Mouse (Mus musculus): Measurements from ENCODE around the gene Glb1l2. TPM values are rescaled to one million over a fixed set of nuclear protein-coding genes. Genes with fewer than 3 reads are reported as not detected.

The Glb1l2 gene
- polyA plus RNA-seq (2015; fragmentation: Nextera tagmentation; extraction: Ambion mirVana): 1.5 and 2.2 TPM in 2 replicates

DNA sequence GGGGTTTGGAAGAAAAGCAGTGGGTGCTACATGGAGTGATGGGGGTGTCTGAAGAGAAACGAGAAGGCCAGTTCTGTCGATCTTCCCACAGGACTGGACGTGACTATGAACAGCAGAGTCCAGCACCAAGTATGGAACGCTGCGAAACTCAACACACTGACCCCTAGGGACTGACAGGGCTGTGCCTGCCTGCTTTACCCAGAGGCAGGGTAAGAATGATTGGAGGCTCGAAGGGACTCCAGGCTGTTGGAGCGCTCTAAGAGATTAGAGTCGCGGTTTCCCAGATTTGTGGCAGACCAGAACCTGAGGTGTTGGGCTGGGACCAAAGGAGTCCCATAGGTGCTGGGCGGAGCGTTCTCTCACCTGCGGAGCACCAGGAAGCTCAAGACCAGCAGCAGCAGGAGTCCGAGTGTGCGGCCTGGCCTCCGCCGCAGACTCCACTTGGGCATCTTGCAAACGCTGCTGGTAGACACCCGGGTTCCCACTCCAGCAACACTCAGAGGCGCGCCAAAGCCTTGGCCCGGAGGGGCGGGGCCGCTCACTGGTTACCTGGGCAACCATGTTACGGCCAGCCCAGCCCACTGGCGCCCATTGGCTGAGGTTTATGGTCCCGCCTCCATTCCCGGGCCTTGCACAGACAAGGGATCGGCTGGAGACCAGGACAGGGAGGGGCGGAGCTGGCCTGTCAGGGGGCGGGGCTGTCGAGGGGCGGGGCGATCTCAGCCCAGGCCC, at the start of gene Glb1l2:
TSS of gene Glb1l2 (minus strand) at position 534 of the 732 bp plus-strand sequence.
- Histone ChIP-seq H3K9ac (replicated peaks; ENCODE audit: low read depth, low read length) (peak within 1 kb of the TSS; percentile 44), H3K4me3 (replicated peaks; ENCODE audit: low read length) (peak within 1 kb of the TSS; percentile 49), H3K36me3 (ENCODE audit: control insufficient read depth, insufficient read depth) (no peaks in the 10 kb centered on the region), H3K27ac (ENCODE audit: low read length) (no peak within 1 kb of the TSS), H3K4me1 (replicated peaks; ENCODE audit: control insufficient read depth, insufficient read depth, low read length) (peaks cover 5% of the 10 kb centered on the region; the same call in 1 of the 2 replicates), H3K9me3 (ENCODE audit: control insufficient read depth, low read length) (no peaks in the 10 kb centered on the region), H3K27me3 (replicated peaks; ENCODE audit: control insufficient read depth, insufficient read depth, low read length) (no peaks in the 10 kb centered on the region), H3K4me2 (ENCODE audit: low read length) (peak within 1 kb of the TSS; percentile 66)
- under 1% methylated on average over 33 of the region's 33 CpGs for WGBS
- ATAC-seq: peak; percentile 100

DNA sequence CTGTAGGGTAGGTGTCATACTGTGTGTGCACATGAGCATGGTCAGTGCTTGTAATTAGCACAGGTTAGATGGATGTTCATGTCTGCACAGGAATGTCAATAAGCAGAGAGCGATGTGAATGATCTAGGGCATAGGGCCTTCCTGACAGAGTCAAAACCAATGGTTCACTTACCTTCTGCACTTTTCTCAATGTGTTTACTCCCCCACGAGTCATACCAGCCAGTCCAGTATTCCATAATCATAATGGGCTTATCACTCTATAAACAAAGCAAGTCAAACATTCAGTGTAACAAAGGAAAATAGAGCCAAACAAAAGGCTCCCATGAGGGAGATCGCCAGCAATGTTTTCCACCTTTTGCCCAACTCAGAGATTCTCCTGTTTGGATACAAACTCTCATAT, 24.8 kb upstream of the Glb1l2 start:
- Histone ChIP-seq H3K4me3 (replicated peaks; ENCODE audit: low read length) (no peak overlapping the region), H3K4me1 (replicated peaks; ENCODE audit: control insufficient read depth, insufficient read depth, low read length) (no peaks in the 10 kb centered on the region), H3K36me3 (ENCODE audit: control insufficient read depth, insufficient read depth) (no peaks in the 10 kb centered on the region), H3K9ac (replicated peaks; ENCODE audit: low read depth, low read length) (no peak overlapping the region), H3K9me3 (ENCODE audit: control insufficient read depth, low read length) (no peaks in the 10 kb centered on the region), H3K27me3 (replicated peaks; ENCODE audit: control insufficient read depth, insufficient read depth, low read length) (no peaks in the 10 kb centered on the region), H3K27ac (ENCODE audit: low read length) (no peak overlapping the region), H3K4me2 (ENCODE audit: low read length) (no peak overlapping the region)
- WGBS: 82% methylated on average over 3 of the region's 3 CpGs
- no peak for ATAC-seq

DNA sequence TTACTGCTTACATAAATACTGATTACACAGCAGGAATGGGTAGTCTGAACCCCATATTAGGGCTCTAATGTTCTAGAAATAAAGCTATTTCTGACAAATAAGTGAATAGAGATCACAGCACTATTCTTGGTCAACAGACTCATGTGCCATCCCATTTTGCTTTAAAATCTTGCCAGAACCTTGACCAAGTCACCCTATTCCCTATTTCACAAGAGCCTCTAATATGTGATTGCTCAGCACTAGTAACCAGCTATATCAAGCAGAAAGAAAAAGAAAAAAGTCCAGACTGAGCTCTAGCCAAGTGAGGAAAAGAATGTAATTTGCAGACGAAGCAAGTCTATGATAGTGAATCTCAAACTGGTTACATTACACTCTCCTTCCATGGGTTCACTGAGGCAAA, 13.7 kb upstream of the Glb1l2 start:
- H3K9me3 ChIP-seq (ENCODE audit: control insufficient read depth, low read length): no peaks in the 10 kb centered on the region

DNA sequence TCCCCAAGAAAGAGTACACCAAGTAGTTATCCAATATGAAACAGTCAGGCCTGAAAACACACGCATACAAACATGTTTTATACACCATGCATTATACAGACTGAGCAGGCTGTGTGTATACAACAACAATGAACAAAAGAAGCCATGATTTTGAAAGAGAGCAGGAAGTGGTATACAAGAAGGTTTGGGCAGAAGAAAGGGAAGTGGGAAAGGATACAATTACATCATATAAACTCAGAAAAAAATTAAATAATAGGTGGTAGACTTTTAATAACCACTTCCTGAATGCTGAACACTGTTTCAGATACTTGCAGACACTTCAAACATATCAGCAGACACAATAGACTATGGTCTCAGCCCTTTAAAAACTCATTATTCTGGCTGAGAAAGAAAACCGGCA, 2.5 kb upstream of the Glb1l2 start:
- Histone ChIP-seq H3K27me3 (replicated peaks; ENCODE audit: control insufficient read depth, insufficient read depth, low read length) (no peaks in the 10 kb centered on the region), H3K36me3 (ENCODE audit: control insufficient read depth, insufficient read depth) (no peaks in the 10 kb centered on the region), H3K4me1 (replicated peaks; ENCODE audit: control insufficient read depth, insufficient read depth, low read length) (peaks cover 5% of the 10 kb centered on the region; the same call in 1 of the 2 replicates), H3K27ac (ENCODE audit: low read length) (no peak overlapping the region), H3K9me3 (ENCODE audit: control insufficient read depth, low read length) (no peaks in the 10 kb centered on the region), H3K9ac (replicated peaks; ENCODE audit: low read depth, low read length) (no peak overlapping the region), H3K4me3 (replicated peaks; ENCODE audit: low read length) (no peak overlapping the region), H3K4me2 (ENCODE audit: low read length) (no peak overlapping the region)
- no peak for ATAC-seq
- 86% methylated on average over 2 of the region's 2 CpGs for WGBS

More for the DNA sequence above, 13.7 kb upstream of the Glb1l2 start:
- no peak overlapping the region for H3K27ac ChIP-seq (ENCODE audit: low read length)
- 84% methylated on average over 1 of the region's 1 CpGs for WGBS
- ATAC-seq: no peak
- H3K4me2 ChIP-seq (ENCODE audit: low read length): no peak overlapping the region
- no peaks in the 10 kb centered on the region for H3K36me3 ChIP-seq (ENCODE audit: control insufficient read depth, insufficient read depth)
- H3K9ac ChIP-seq (replicated peaks; ENCODE audit: low read depth, low read length): no peak overlapping the region
- H3K27me3 ChIP-seq (replicated peaks; ENCODE audit: control insufficient read depth, insufficient read depth, low read length): no peaks in the 10 kb centered on the region
- H3K4me1 ChIP-seq (replicated peaks; ENCODE audit: control insufficient read depth, insufficient read depth, low read length): no peaks in the 10 kb centered on the region
- no peak overlapping the region for H3K4me3 ChIP-seq (replicated peaks; ENCODE audit: low read length)

DNA sequence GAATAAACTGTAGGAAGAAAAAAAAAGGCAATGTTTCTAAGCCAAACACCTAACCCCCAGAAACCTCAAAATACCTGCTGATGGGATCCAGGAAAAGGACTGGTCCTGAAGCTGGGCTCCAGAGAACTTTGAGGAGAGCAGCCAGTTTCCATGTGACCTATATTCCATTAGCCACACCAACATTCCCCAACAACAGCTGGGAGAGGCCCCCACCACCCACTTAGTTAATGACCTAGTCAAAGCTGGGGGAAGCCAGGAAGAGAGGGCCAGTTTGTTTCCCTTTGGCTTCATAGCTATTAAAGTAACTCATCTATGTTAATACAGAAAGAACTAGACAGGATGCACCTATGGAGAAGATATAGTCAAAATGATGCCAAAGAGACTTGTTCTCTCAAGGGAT, 1.9 kb downstream of the Glb1l2 start:
- H3K4me3 ChIP-seq (replicated peaks; ENCODE audit: low read length): no peak overlapping the region
- H3K36me3 ChIP-seq (ENCODE audit: control insufficient read depth, insufficient read depth): no peaks in the 10 kb centered on the region
- ATAC-seq: no peak
- H3K4me1 ChIP-seq (replicated peaks; ENCODE audit: control insufficient read depth, insufficient read depth, low read length): peaks cover 5% of the 10 kb centered on the region; the same call in 1 of the 2 replicates
- H3K9ac ChIP-seq (replicated peaks; ENCODE audit: low read depth, low read length): no peak overlapping the region
- no peaks in the 10 kb centered on the region for H3K9me3 ChIP-seq (ENCODE audit: control insufficient read depth, low read length)
- no peak overlapping the region for H3K27ac ChIP-seq (ENCODE audit: low read length)
- no peak overlapping the region for H3K4me2 ChIP-seq (ENCODE audit: low read length)
- no peaks in the 10 kb centered on the region for H3K27me3 ChIP-seq (replicated peaks; ENCODE audit: control insufficient read depth, insufficient read depth, low read length)

DNA sequence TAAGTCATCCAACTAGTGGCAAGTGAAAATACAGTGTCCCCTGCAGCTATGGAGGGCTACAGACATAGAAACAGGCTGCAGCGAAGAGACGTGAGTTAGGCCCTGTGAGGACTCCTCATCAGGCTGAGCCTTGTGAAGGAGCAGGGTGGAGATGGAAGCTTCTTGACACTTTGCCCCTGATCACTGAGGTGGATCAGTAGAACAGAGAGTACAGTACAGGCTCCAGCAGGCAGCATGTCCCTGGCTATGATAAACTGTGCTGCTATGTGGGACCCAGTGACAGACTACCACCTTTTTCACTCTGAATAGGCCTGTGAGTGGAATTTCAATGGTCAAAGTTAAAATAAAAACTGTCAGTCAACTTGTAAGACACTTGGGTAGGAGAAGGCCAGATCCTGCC, 5.9 kb downstream of the Glb1l2 start:
- Histone ChIP-seq H3K27ac (ENCODE audit: low read length) (no peak overlapping the region), H3K4me2 (ENCODE audit: low read length) (no peak overlapping the region), H3K36me3 (ENCODE audit: control insufficient read depth, insufficient read depth) (no peaks in the 10 kb centered on the region), H3K27me3 (replicated peaks; ENCODE audit: control insufficient read depth, insufficient read depth, low read length) (no peaks in the 10 kb centered on the region), H3K4me3 (replicated peaks; ENCODE audit: low read length) (no peak overlapping the region), H3K4me1 (replicated peaks; ENCODE audit: control insufficient read depth, insufficient read depth, low read length) (no peaks in the 10 kb centered on the region), H3K9me3 (ENCODE audit: control insufficient read depth, low read length) (no peaks in the 10 kb centered on the region), H3K9ac (replicated peaks; ENCODE audit: low read depth, low read length) (no peak overlapping the region)
- ATAC-seq: no peak
- 92% methylated on average over 2 of the region's 2 CpGs for WGBS

DNA sequence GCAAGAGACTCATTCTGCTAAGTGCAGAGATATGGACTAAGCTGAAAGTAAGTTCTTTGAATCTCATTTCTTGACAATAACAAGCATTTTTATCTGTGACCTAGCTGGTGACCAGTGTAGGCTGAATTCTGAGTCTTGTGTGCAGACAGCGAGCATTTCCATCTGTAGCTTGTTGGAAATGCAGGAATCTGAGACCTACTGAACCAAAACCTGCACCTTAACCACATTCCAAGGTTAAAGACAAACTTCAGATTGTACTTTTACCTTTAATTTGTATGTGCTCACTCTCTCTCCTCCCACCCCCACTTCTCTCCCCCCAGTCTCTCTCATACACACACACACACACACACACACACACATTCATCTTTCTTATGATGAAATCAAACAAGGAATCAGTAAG, 7.5 kb downstream of the Glb1l2 start:
- Histone ChIP-seq H3K27me3 (replicated peaks; ENCODE audit: control insufficient read depth, insufficient read depth, low read length) (no peaks in the 10 kb centered on the region), H3K4me1 (replicated peaks; ENCODE audit: control insufficient read depth, insufficient read depth, low read length) (no peaks in the 10 kb centered on the region), H3K4me2 (ENCODE audit: low read length) (no peak overlapping the region), H3K9me3 (ENCODE audit: control insufficient read depth, low read length) (no peaks in the 10 kb centered on the region), H3K4me3 (replicated peaks; ENCODE audit: low read length) (no peak overlapping the region), H3K9ac (replicated peaks; ENCODE audit: low read depth, low read length) (no peak overlapping the region), H3K27ac (ENCODE audit: low read length) (no peak overlapping the region), H3K36me3 (ENCODE audit: control insufficient read depth, insufficient read depth) (no peaks in the 10 kb centered on the region)
- ATAC-seq: no peak
- 81% methylated on average over 1 of the region's 1 CpGs for WGBS

DNA sequence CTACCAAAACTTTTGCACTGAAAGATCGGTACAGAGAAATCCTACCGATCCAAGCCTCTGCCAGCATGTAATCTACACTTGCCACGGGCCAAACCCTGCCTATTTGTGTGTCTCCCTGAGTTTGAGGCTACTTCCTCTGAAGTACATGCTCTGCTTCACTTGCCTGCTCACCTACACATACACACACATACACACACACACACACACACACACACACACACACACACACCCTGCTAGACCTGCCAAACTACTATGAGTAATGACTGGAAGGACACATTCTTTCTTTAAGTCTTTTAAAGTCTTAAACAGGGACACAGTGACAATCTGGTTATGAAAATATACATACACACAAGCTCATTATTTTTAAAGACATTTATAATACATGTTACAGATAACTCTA, 8.1 kb downstream of the Glb1l2 start:
- Histone ChIP-seq H3K36me3 (ENCODE audit: control insufficient read depth, insufficient read depth) (no peaks in the 10 kb centered on the region), H3K27ac (ENCODE audit: low read length) (no peak overlapping the region), H3K4me1 (replicated peaks; ENCODE audit: control insufficient read depth, insufficient read depth, low read length) (no peaks in the 10 kb centered on the region), H3K4me3 (replicated peaks; ENCODE audit: low read length) (no peak overlapping the region), H3K9me3 (ENCODE audit: control insufficient read depth, low read length) (no peaks in the 10 kb centered on the region), H3K27me3 (replicated peaks; ENCODE audit: control insufficient read depth, insufficient read depth, low read length) (no peaks in the 10 kb centered on the region), H3K4me2 (ENCODE audit: low read length) (no peak overlapping the region), H3K9ac (replicated peaks; ENCODE audit: low read depth, low read length) (no peak overlapping the region)
- no peak for ATAC-seq
- 83% methylated on average over 3 of the region's 3 CpGs for WGBS

DNA sequence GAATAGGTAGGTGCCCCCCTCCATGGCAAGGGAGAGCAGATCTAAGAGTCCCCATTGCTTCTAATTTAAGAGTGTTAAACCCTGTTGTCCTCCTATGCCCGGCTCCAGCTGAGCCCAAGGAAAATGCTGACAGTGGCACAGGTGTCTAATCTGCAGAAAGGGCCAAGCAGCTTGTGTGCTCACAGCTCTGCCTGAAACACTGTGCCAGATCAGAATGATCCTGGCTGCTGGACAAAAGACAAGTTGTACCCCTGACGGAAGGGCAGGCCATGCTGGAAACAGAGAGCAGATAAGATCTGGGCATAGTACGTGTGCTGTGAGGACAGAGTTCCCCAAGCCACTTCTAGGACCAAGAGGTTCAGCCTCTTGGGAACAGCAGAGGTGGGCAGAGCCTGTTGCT, 13.4 kb downstream of the Glb1l2 start:
- WGBS: 68% methylated on average over 3 of the region's 3 CpGs
- H3K27me3 ChIP-seq (replicated peaks; ENCODE audit: control insufficient read depth, insufficient read depth, low read length): no peaks in the 10 kb centered on the region
- no peak for ATAC-seq
- no peak overlapping the region for H3K9ac ChIP-seq (replicated peaks; ENCODE audit: low read depth, low read length)
- no peak overlapping the region for H3K27ac ChIP-seq (ENCODE audit: low read length)
- H3K36me3 ChIP-seq (ENCODE audit: control insufficient read depth, insufficient read depth): no peaks in the 10 kb centered on the region
- no peak overlapping the region for H3K4me2 ChIP-seq (ENCODE audit: low read length)
- H3K9me3 ChIP-seq (ENCODE audit: control insufficient read depth, low read length): no peaks in the 10 kb centered on the region
- H3K4me1 ChIP-seq (replicated peaks; ENCODE audit: control insufficient read depth, insufficient read depth, low read length): no peaks in the 10 kb centered on the region
- no peak overlapping the region for H3K4me3 ChIP-seq (replicated peaks; ENCODE audit: low read length)

Measured in forebrain, embryonic 16.5 days (tissue).